Mouse (Mus musculus) granulocyte monocyte progenitor cell, adult 5-6 weeks (primary cell): ENCODE measurements at regions not wholly inside any gene's neighbourhood (a gene's known extent, or its start where the extent isn't known, plus 50 kb on each side); places are given as distances from the start of the nearest gene placed in this dataset.

Experiments
- ATAC-seq: replicated peaks from 2 replicates; pipeline ENCODE4 v1.8.0; 2016; ENCODE audit warnings: mild to moderate bottlenecking, moderate TSS enrichment, inconsistent platforms; ENCODE audit not compliant: poor library complexity, severe bottlenecking

DNA sequence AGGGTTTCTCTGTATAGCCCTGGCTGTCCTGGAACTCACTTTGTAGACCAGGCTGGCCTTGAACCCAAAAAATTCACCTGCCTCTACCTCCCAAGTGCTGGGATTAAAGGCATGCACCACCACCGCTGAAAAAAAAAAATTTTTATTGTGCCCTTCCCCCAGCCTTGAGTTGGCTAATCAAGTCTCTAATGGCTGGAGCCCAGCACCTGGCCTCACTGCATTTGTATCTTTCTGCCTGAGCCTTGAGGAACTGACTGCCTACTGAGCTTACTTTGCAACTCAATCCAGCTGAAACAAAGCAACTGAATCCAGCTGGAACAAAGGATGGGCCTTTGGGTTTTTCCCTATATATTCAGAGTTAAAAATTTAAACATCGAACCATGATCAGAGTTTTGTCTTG lies 153.3 kb upstream of the Ccnh start:
- no peak for ATAC-seq

GRCm38 (mm10) chr13:85036830-85037229 lies 152.4 kb upstream of the Ccnh start:
- no peak for ATAC-seq

DNA sequence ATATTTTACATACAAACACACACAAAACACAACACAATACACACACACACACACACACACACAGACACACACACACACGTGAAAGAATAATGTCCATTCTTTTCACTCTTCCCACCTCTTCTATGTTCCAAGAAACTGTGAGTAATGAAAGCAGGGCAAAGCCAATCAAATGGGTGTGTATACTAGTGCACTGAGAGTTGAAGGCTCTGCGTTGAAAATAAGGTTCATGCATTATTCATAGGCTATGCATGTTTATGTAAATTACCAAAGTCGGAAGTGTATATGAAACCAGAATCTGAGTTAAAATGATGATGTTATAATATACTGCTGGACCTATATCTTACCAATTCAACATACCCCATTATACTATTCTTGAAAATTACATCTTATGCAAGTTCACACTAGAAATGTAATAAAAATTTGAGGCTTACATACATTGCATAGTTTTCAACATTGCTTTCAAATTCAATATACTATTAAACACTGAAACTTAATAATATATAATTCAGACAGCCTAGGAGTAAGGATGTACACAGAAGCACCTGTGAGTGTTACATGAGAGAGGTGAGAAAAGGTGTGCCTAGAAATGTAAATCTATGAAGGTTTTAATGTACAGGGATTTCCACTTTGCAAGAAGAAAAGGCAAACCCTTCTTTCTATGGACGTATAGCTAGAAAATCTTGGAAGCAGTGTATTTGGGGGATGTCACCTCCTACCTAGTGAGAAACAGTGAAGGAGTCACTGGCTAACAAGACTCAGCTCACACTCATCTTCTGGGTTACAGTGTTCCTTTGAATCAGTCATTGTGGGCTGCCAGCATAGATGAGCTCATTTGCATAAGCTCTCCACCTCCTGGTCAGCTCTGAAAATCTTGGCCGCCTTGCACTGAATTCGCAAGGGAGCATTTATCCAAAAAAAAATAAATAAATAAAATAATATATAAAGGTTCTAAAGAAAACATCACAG lies 122.3 kb upstream of the Ccnh start:
- ATAC-seq, result no peak

GRCm38 (mm10) chr13:85067551-85068283 lies 121.5 kb upstream of the Ccnh start:
- ATAC-seq, result no peak

GRCm38 (mm10) chr13:85068403-85068802 lies 120.8 kb upstream of the Ccnh start:
- ATAC-seq, result no peak

DNA sequence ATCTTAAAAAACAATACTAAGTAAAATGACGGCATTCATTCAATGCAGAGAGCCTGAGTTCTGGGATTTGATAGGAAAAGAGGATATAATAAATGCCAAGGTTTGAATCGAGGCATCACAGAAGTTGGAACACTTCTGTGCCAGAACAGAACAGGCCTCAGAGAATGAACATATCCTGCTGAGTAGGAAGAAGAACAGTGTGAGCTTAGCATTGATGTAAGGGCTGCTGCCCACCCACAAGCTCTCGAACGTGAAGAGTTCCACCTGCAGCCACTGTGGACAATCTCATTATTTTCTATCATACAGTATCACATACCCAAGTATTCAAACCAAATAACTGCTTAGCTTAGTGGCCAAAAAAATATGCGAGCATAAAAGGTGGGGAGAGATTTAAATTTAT lies 105.9 kb upstream of the Ccnh start:
- ATAC-seq, result no peak

DNA sequence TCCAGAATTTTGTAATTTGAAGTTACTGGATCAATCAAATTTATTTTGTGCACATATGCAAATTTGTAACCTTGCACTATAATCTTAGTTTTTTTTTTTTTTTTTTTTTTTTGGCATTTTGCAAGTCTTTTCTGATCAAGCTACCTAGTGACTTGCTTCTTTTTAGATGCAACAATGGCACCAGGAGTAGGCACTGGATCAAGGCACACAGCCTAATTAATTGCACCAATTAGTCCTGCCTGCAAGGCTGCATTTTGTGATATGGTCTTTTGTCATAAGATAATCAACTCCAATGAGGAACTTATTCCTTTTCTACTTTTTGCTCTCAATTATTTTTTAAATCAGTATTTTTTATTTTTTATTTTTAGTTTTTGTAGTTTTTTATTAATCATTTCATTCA lies 105.5 kb upstream of the Ccnh start:
- ATAC-seq, result no peak

DNA sequence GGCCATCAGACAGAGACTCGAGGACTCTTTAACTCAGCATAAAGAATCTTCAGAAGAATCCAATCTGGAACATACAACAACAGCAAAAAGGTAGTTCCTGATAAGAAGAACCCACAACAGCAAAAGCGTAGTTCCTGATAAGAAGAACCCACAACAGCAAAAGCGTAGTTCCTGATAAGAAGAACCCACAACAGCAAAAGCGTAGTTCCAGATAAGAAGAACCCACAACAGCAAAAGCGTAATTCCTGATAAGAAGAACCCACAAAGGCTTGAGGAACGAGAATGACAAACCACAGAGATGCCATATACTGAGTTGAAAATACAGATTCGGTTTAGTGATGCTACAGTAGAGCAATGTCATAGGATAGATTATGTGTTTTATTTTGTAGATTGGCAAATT lies 93.0 kb upstream of the Ccnh start:
- ATAC-seq, result no peak

DNA sequence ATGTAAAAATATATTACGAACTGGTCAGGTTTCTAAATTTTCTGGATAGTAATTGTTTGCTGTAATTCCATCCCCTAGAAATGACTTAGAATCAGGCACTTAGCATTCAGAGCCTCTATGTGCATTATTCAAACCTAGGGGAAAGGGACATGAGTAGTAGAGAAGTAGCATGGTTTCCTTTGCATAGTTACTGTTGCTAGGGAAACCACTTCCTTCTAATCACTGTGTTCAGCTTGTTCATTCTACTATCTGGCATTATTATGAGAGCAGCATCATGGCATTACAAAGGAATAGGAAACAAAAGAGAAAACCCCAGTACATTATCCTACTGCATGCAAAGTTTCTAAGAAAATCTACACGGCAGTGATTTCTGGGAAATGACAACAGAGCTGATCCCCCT lies 65.9 kb upstream of the Ccnh start:
- ATAC-seq, result no peak

- peak; percentile 98 for ATAC-seq
Measured at GRCm38 (mm10) chr13:85126573-85127547, 62.3 kb upstream of the Ccnh start.

DNA sequence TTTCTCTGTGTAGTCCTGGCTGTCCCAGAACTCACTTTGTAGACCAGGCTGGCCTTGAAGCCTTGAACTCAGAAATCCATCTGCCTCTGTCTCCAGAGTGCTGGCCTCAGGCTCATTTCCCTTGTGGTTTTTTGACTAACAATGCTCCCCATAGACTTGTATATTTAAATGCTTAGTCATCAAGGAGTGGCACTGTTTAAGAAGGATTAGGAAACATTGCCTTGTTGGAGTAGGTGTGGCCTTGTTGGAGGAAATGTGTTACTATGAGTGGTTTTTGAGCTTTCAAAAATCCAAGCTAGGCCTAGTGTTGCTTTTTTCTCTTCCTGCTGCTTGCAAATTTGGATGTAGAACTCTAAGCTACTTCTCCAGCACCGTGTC lies 61.7 kb upstream of the Ccnh start:
- no peak for ATAC-seq
